Mouse (Mus musculus) cerebral cortex, adult 2 months (tissue): Measurements from ENCODE around the gene Gm21885.

Experiments
- WGBS: fragments of 180-500 bp; shearing (Covaris S2); methylation state at CpG from one replicate; pipeline ENCODE4 v1.1.7; 2018; 5-methylcytosine and 5-hydroxymethylcytosine counted together

Gene Gm21885

GRCm38 (mm10) chr11:94281199-94282181 is at the start of gene Gm21885:
Gene Gm21885 (plus strand): TSS chr11:94281873.
- 62% methylated on average over 11 of the region's 11 CpGs for WGBS

DNA sequence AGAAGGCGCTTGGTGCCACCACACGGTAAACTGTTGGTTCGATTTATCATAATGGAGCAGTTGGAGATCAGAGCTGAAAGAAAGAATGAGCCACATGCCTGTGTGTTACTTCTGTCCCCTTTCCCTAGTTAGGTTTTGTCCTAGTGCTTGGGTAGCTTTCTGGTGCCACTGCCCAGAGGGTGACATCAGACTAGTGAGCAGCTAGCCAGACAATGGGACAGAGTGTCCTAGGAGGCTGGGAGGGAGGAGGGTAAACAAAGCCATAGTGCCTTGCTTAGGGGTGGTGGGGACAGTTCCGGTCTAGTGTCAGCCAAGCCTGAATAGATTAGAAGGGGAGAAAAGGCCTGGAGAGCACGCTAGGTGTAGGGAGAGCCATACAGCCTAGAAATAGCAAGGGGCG is 48.3 kb upstream of the Gm21885 start:
- WGBS: 59% methylated on average over 6 of the region's 6 CpGs

GRCm38 (mm10) chr11:94234380-94234779 is 47.3 kb upstream of the Gm21885 start:
- WGBS: 94% methylated on average over 12 of the region's 12 CpGs

DNA sequence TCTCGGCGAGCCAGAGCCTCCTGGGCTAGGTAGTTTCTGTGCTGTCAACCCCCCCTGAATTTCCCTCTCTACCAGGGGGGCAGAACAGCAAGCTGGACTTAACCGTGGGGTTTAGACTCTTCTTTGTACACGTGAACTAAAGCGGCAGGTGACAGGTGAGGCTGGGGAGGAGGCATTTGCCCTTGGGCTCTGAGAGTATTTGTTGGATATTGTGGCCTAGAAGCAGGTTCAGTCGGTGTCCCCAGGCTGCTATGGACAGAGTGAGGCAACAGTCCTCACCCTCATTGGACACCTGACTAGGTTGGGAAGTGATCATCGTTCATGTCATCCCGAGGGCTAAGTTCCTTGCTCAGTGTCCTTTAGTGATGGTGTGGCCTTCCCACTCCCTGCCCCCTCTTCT is 46.8 kb upstream of the Gm21885 start:
- WGBS: 91% methylated on average over 8 of the region's 8 CpGs

DNA sequence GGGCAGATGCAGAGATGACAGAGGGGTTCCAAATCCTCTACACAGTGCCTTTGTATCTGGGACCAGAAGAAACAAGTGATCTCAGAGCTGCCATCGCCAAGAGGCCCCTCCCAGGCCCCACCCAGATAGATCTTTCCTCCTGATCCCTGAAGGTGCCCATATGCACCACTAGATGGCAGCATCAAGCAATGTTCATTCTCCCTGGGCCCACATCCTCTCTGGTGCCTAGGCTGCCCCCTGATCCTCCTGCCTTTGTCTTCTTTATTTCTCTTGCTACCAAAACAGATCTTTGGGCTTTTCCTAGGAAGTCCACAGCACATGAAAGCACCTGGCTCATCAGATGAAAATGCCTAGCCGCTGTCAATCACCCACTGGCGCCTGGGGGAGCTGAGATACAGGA is 45.6 kb upstream of the Gm21885 start:
- WGBS: 28% methylated on average over 3 of the region's 3 CpGs

DNA sequence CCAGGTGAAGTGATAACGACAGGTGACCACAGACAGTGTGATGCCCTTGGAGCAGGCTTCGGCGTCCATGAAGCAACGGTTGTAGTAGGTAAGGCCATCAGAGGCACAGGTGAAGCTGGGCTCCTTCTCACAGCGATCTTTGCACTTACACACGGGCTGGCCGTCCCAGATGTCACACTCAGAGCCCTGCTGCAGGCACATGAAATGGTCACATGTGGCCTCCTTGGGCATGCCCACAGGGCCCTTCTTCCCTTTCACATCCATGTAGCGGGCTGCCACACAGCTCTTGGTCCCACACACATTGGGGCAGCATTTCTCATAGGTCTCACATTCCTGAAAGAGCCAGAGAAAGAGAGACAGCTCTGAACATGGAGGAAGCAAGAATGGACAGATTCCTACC is 42.9 kb upstream of the Gm21885 start:
- 97% methylated on average over 8 of the region's 8 CpGs for WGBS

DNA sequence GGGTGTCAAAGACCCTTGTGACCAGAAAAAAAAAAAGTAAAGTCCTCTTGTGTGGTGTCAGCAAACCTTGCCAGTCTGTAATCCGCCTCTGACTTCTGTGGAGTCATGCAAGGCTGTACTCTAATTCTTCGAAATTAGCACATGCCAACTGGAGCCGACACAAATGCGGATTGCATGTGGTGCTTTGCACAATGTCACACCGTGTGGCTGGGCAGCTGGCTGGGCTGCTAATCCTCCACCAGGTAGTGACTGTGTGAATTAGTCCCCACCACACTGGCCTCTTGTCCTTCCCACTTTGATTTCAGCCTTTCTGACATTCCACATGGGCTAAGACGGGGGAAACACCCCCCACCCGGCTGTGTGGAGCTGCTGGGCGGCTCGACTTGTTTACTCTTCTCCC is 42.0 kb upstream of the Gm21885 start:
- 51% methylated on average over 9 of the region's 9 CpGs for WGBS

DNA sequence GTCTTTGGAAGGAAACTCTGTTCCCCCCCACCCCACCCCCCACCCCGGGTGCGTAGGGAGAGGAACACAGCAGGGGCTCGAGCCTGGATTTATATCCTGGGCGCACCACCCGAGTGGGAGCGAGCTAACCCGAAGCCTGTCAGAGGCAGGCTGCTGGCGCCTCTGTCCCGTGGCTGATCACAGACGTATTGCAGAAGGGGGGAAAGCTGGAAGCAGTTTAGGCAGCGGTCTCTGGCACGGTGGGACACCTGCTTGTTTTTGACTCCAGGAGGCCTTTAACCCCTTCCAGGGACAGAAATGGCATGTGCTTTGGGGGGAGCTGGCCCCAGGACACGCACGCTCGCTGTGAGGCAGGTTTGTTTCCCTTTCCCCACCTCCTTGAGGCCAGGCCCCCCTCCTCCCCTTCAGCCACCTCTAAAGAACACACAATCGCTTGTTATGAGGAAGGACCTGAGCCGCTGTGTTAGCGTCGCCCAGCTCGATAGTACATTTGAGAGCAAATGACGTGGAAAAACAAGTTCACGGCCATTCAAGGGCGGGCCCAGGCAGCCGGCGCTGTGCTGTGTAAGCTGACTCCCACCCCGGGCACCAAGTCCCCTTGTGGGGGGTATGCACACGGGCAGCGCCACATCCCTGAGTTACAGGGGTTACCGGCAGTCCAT is 38.8 kb upstream of the Gm21885 start:
- WGBS: 48% methylated on average over 29 of the region's 29 CpGs

- WGBS: 62% methylated on average over 15 of the region's 15 CpGs
These were observed 38.1 kb upstream of the Gm21885 start for GRCm38 (mm10) chr11:94243422-94244180.

- 81% methylated on average over 9 of the region's 9 CpGs for WGBS
These were observed 37.3 kb upstream of the Gm21885 start for GRCm38 (mm10) chr11:94244385-94244784.

- WGBS: 64% methylated on average over 17 of the region's 17 CpGs
These were observed 35.5 kb upstream of the Gm21885 start, which contains the start of gene Wfikkn2 for GRCm38 (mm10) chr11:94245955-94246788. Gene Wfikkn2 (minus strand): TSS chr11:94246005.

DNA sequence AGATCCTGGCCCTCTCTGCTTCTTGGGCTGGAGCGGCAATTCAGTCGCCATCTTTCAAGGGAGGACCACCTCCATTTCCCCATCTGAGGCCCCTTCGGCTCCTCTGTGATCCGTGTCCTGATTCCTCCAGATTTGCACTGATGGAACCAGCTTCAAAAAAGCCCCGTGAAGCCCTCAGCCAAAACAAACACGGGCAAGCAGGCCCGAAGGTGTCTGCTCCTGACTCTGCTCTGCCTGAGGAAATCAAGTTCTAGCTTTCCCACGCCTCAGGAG is 34.9 kb upstream of the Gm21885 start:
- WGBS: 72% methylated on average over 8 of the region's 8 CpGs

GRCm38 (mm10) chr11:94253156-94253555 is 28.5 kb upstream of the Gm21885 start:
- 80% methylated on average over 9 of the region's 9 CpGs for WGBS

- 93% methylated on average over 10 of the region's 10 CpGs for whole genome bisulfite sequencing
These were observed 28.0 kb upstream of the Gm21885 start for GRCm38 (mm10) chr11:94253691-94254090.

DNA sequence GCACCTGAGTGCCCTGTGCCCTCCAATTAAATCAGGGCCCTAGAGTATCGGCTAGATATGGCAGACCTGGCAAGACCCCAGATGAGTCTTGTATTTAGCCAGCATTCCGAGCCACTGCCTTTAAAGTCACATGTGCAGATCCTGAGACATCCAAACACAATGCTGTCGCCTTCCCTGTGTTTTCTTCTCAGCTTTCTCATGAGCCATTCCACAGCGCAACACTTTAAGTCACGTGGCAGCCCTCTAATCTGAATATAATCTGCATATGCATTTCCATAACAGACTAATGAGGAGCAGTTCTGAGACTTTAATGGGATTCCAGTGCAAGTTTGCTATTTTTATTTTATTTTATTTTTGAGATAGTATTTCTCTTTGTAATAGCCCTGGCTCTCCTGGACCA is 25.9 kb upstream of the Gm21885 start:
- 42% methylated on average over 5 of the region's 5 CpGs for WGBS

- 55% methylated on average over 14 of the region's 14 CpGs for WGBS
These were observed 23.7 kb upstream of the Gm21885 start for GRCm38 (mm10) chr11:94257987-94258386.

GRCm38 (mm10) chr11:94259814-94260213 is 21.9 kb upstream of the Gm21885 start:
- 79% methylated on average over 4 of the region's 4 CpGs for WGBS

- WGBS: 92% methylated on average over 6 of the region's 6 CpGs
These were observed 19.9 kb upstream of the Gm21885 start for GRCm38 (mm10) chr11:94261585-94262370.

DNA sequence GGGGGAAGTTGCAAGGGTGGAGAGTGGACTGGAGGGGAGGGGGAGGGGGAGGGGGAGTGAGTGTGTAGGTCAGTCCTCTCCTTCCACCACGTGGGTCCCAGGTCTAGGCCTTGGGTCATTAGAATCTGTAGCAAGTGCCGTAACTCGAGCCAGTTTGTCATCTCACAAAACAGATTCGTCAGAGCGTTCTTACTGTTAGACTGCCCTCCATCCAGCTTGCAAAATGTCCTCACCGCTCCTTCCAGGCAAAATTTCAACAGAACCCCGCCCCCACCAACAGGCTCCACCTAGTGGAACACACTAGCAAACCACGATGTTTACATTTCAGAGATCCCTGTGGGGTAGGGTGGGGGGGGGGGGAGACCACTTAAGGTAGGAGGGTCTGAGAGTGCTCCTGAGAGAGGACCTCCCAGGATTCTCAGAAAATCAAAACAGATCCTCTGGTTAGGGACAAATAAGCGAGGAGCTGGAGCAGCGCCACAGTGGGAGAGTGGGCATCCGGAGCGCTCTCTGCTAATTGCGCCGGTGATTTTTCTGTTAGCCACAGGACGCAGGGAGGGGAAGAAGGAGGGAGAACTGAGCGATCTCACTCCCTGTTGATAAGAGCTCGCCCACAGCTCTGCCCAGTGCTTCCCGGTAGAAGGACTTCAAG is 16.4 kb upstream of the Gm21885 start:
- WGBS: 5% methylated on average over 18 of the region's 18 CpGs

DNA sequence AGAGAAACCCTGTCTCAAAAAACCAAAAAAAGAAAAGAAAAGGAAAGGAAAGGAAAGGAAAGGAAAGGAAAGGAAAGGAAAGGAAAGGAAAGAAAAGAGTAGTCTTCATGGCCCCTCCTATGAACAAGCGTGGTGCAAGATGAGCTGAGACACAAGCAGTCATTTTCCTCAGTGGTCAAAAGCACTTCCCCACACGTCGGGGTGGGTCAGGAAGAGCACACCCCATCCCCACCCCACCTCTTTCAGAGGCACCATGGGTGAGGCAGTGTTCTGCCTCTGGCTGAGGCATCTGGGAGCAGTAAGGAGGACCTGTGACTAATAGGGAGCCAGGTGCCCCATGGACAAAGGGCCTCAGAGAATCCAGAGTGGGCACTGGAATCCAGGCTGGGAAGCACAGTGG is 15.5 kb upstream of the Gm21885 start:
- WGBS: 78% methylated on average over 3 of the region's 3 CpGs
